Mouse (Mus musculus): ENCODE results near the gene Cers1. TPM values are rescaled to one million over a fixed set of nuclear protein-coding genes. Genes with fewer than 3 reads are reported as not detected.

Gene Cers1
- polyA plus RNA-seq, 1 experiment = 0.23 TPM

- Histone ChIP-seq H3K27me3 (ENCODE audit: control insufficient read depth, insufficient read depth, insufficient read length) (no peaks in the 10 kb centered on the region), H3K36me3 (ENCODE audit: control insufficient read depth, insufficient read depth) (peaks cover 10% of the 10 kb centered on the region), H3K79me3 (ENCODE audit: low read depth) (peaks cover 31% of the 10 kb centered on the region), H3K79me2 (ENCODE audit: control insufficient read depth, insufficient read depth) (peaks cover 51% of the 10 kb centered on the region), H3K4me3 (ENCODE audit: insufficient read depth, poor library complexity, severe bottlenecking) (peak within 1 kb of the TSS; percentile 99), H3ac (ENCODE audit: control insufficient read depth, insufficient read length, low read depth) (peak within 1 kb of the TSS; percentile 82)
- no peak for TF ChIP-seq FOSL1 (IDR thresholded peaks at IDR 0.05; ENCODE audit: insufficient read depth, low read length, poor library complexity, severe bottlenecking)
- TF ChIP-seq CEBPB (IDR thresholded peaks at IDR 0.05; ENCODE audit: low read depth) = peak; percentile 61
- no peak for TF ChIP-seq CTCF (IDR thresholded peaks at IDR 0.05; ENCODE audit: control insufficient read depth, insufficient read depth, insufficient read length)
- no peak for TF ChIP-seq MYOG (IDR thresholded peaks at IDR 0.05; ENCODE audit: control insufficient read depth, extremely low read depth, insufficient read length)
- TF ChIP-seq MYOD1 (IDR thresholded peaks at IDR 0.05; ENCODE audit: control insufficient read depth, insufficient read length, low read depth) = no peak
- no peak for TF ChIP-seq USF1 (IDR thresholded peaks at IDR 0.05; ENCODE audit: low read depth)
- peak; percentile 21 for TF ChIP-seq MAX (IDR thresholded peaks at IDR 0.05)
Measured at GRCm38 (mm10) chr8:70302358-70302890, 13.2 kb upstream of the Cers1 start, which contains the start of the genes Ddx49 and Cope. TSS of gene Ddx49 (minus strand) at chr8:70302489. TSS of gene Cope (plus strand) at chr8:70302518.

GRCm38 (mm10) chr8:70302901-70303300 is 12.7 kb upstream of the Cers1 start:
- no peak for TF ChIP-seq CEBPB (IDR thresholded peaks at IDR 0.05; ENCODE audit: low read depth)
- TF ChIP-seq MYOD1 (IDR thresholded peaks at IDR 0.05; ENCODE audit: control insufficient read depth, insufficient read length, low read depth) = no peak
- TF ChIP-seq FOSL1 (IDR thresholded peaks at IDR 0.05; ENCODE audit: insufficient read depth, low read length, poor library complexity, severe bottlenecking) = no peak
- TF ChIP-seq MYOG (IDR thresholded peaks at IDR 0.05; ENCODE audit: control insufficient read depth, extremely low read depth, insufficient read length) = no peak
- no peak for TF ChIP-seq CTCF (IDR thresholded peaks at IDR 0.05; ENCODE audit: control insufficient read depth, insufficient read depth, insufficient read length)
- TF ChIP-seq MAX (IDR thresholded peaks at IDR 0.05) = no peak
- no peak for TF ChIP-seq USF1 (IDR thresholded peaks at IDR 0.05; ENCODE audit: low read depth)
- H3K79me3 ChIP-seq (ENCODE audit: low read depth) = peaks cover 31% of the 10 kb centered on the region
- peak overlapping the region; percentile 82 for H3ac ChIP-seq (ENCODE audit: control insufficient read depth, insufficient read length, low read depth)
- peaks cover 13% of the 10 kb centered on the region for H3K36me3 ChIP-seq (ENCODE audit: control insufficient read depth, insufficient read depth)
- H3K4me3 ChIP-seq (ENCODE audit: insufficient read depth, poor library complexity, severe bottlenecking) = peak overlapping the region; percentile 99
- H3K79me2 ChIP-seq (ENCODE audit: control insufficient read depth, insufficient read depth) = peaks cover 51% of the 10 kb centered on the region
- no peaks in the 10 kb centered on the region for H3K27me3 ChIP-seq (ENCODE audit: control insufficient read depth, insufficient read depth, insufficient read length)

GRCm38 (mm10) chr8:70309311-70309710 is 6.3 kb upstream of the Cers1 start:
- H3ac ChIP-seq (ENCODE audit: control insufficient read depth, insufficient read length, low read depth) = no peak overlapping the region
- TF ChIP-seq CTCF (IDR thresholded peaks at IDR 0.05; ENCODE audit: control insufficient read depth, insufficient read depth, insufficient read length) (peak; percentile 60), FOSL1 (IDR thresholded peaks at IDR 0.05; ENCODE audit: insufficient read depth, low read length, poor library complexity, severe bottlenecking) (no peak)
- H3K4me3 ChIP-seq (ENCODE audit: insufficient read depth, poor library complexity, severe bottlenecking) = no peak overlapping the region
- no peaks in the 10 kb centered on the region for H3K27me3 ChIP-seq (ENCODE audit: control insufficient read depth, insufficient read depth, insufficient read length)
- H3K79me2 ChIP-seq (ENCODE audit: control insufficient read depth, insufficient read depth) = peaks cover 11% of the 10 kb centered on the region
- no peaks in the 10 kb centered on the region for H3K79me3 ChIP-seq (ENCODE audit: low read depth)
- H3K36me3 ChIP-seq (ENCODE audit: control insufficient read depth, insufficient read depth) = peaks cover 28% of the 10 kb centered on the region

- Histone ChIP-seq H3K36me3 (ENCODE audit: control insufficient read depth, insufficient read depth) (peaks cover 16% of the 10 kb centered on the region), H3K79me2 (ENCODE audit: control insufficient read depth, insufficient read depth) (no peaks in the 10 kb centered on the region), H3ac (ENCODE audit: control insufficient read depth, insufficient read length, low read depth) (no peak overlapping the region), H3K79me3 (ENCODE audit: low read depth) (no peaks in the 10 kb centered on the region), H3K27me3 (ENCODE audit: control insufficient read depth, insufficient read depth, insufficient read length) (no peaks in the 10 kb centered on the region), H3K4me3 (ENCODE audit: insufficient read depth, poor library complexity, severe bottlenecking) (no peak overlapping the region)
- TF ChIP-seq MYOG (IDR thresholded peaks at IDR 0.05; ENCODE audit: control insufficient read depth, extremely low read depth, insufficient read length) (no peak), FOSL1 (IDR thresholded peaks at IDR 0.05; ENCODE audit: insufficient read depth, low read length, poor library complexity, severe bottlenecking) (no peak), USF1 (IDR thresholded peaks at IDR 0.05; ENCODE audit: low read depth) (no peak), CTCF (IDR thresholded peaks at IDR 0.05; ENCODE audit: control insufficient read depth, insufficient read depth, insufficient read length) (no peak), MYOD1 (IDR thresholded peaks at IDR 0.05; ENCODE audit: control insufficient read depth, insufficient read length, low read depth) (no peak), MAX (IDR thresholded peaks at IDR 0.05) (no peak), CEBPB (IDR thresholded peaks at IDR 0.05; ENCODE audit: low read depth) (no peak)
Measured at GRCm38 (mm10) chr8:70313399-70313798, 2.2 kb upstream of the Cers1 start.

GRCm38 (mm10) chr8:70316511-70317504 is 1.2 kb downstream of the Cers1 start:
- Histone ChIP-seq H3K79me3 (ENCODE audit: low read depth) (no peaks in the 10 kb centered on the region), H3ac (ENCODE audit: control insufficient read depth, insufficient read length, low read depth) (no peak overlapping the region), H3K27me3 (ENCODE audit: control insufficient read depth, insufficient read depth, insufficient read length) (no peaks in the 10 kb centered on the region), H3K36me3 (ENCODE audit: control insufficient read depth, insufficient read depth) (peaks cover 9% of the 10 kb centered on the region), H3K79me2 (ENCODE audit: control insufficient read depth, insufficient read depth) (no peaks in the 10 kb centered on the region), H3K4me3 (ENCODE audit: insufficient read depth, poor library complexity, severe bottlenecking) (no peak overlapping the region)
- TF ChIP-seq USF1 (IDR thresholded peaks at IDR 0.05; ENCODE audit: low read depth) = no peak
